Mouse (Mus musculus) liver, embryonic 14.5 days (tissue): ENCODE results near the gene Hist1h4f.

ENCODE experiments used
- CTCF ChIP-seq: IDR thresholded peaks from 2 replicates; pipeline ENCODE4 v1.5.1; 2016; ENCODE audit warnings: antibody characterized with exemption, low read depth, control low read depth
- EP300 ChIP-seq: IDR thresholded peaks from 2 replicates; pipeline ENCODE4 v1.6.1; 2016; ENCODE audit warnings: antibody characterized with exemption, low read depth

- TF ChIP-seq CTCF (no peak), EP300 (no peak)
Measured at GRCm38 (mm10) chr13:23513517-23513916, 37.9 kb downstream of the Hist1h4f start.
